Mouse (Mus musculus) kidney, embryonic 15.5 days (tissue): ENCODE measurements around the gene Gm9958. TPM values are rescaled to one million over a fixed set of nuclear protein-coding genes. Genes with fewer than 3 reads are reported as not detected.

ENCODE experiments used
- ATAC-seq: fragments of 200-750 bp; cut with Nextera tagmentation; replicated peaks from 2 replicates; pipeline ENCODE4 v1.8.0; 2017; ENCODE audit warnings: moderate TSS enrichment; ENCODE audit not compliant: low FRiP score
- H3K27ac ChIP-seq: fragments of 300-500 bp; sonication (generic); 2 replicates; pipeline ENCODE4 v1.5.1; 2015; ENCODE audit warnings: mild to moderate bottlenecking, inconsistent platforms
- H3K27me3 ChIP-seq: fragments of 300-500 bp; sonication (generic); 2 replicates; pipeline ENCODE4 v1.6.1; 2015; ENCODE audit warnings: inconsistent platforms
- H3K36me3 ChIP-seq: fragments of 300-500 bp; sonication (generic); 2 replicates; pipeline ENCODE4 v1.6.1; 2015; ENCODE audit warnings: inconsistent platforms
- H3K4me1 ChIP-seq: fragments of 300-500 bp; sonication (generic); 2 replicates; pipeline ENCODE4 v1.6.1; 2015; ENCODE audit warnings: inconsistent platforms
- H3K4me2 ChIP-seq: fragments of 300-500 bp; sonication (generic); 2 replicates; pipeline ENCODE4 v1.6.1; 2015; ENCODE audit warnings: moderate library complexity, mild to moderate bottlenecking, inconsistent platforms
- H3K4me3 ChIP-seq: fragments of 300-500 bp; sonication (generic); replicated peaks from 2 replicates; pipeline ENCODE4 v1.5.1; 2015; ENCODE audit warnings: mild to moderate bottlenecking, inconsistent platforms
- H3K9ac ChIP-seq: fragments of 300-500 bp; sonication (generic); 2 replicates; pipeline ENCODE4 v1.6.1; 2015; ENCODE audit warnings: mild to moderate bottlenecking, inconsistent platforms
- H3K9me3 ChIP-seq: fragments of 300-500 bp; sonication (generic); replicated peaks from 2 replicates; pipeline ENCODE4 v1.6.1; 2016; ENCODE audit warnings: inconsistent platforms
- WGBS: fragments of 180-500 bp; shearing (Covaris S2); methylation state at CpG from one replicate; pipeline ENCODE4 v1.1.7; 2015; ENCODE audit warnings: mixed read lengths; 5-methylcytosine and 5-hydroxymethylcytosine counted together
- polyA plus RNA-seq: library from polyadenylated mRNA; unstranded; fragments of >200 nt; fragmentation: Nextera tagmentation; extraction: Ambion mirVana; gene quantifications from 2 replicates; pipeline ENCODE4 v1.2.1, GENCODE M21; 2015

The Gm9958 gene
- polyA plus RNA-seq, 1 experiment from 2014 or later, result 6.3 TPM

GRCm38 (mm10) chr5:90365141-90365951 lies 1.7 kb upstream of the Gm9958 start:
- H3K36me3 ChIP-seq, result peaks cover 5% of the 10 kb centered on the region; the same call in 1 of the 2 replicates
- peaks cover 20% of the 10 kb centered on the region for H3K4me1 ChIP-seq
- WGBS, result under 1% methylated on average over 57 of the region's 61 CpGs
- peak overlapping the region; percentile 97 for H3K9ac ChIP-seq
- H3K27ac ChIP-seq, result peak overlapping the region; percentile 100
- H3K4me2 ChIP-seq, result peak overlapping the region; percentile 67
- H3K9me3 ChIP-seq, result no peaks in the 10 kb centered on the region
- peak; percentile 57 for ATAC-seq
- peak overlapping the region; percentile 78 for H3K4me3 ChIP-seq
- no peaks in the 10 kb centered on the region for H3K27me3 ChIP-seq

- peaks cover 5% of the 10 kb centered on the region; the same call in 1 of the 2 replicates for H3K36me3 ChIP-seq
These were observed 610 bp upstream of the Gm9958 start, which contains the start of gene Ankrd17 for GRCm38 (mm10) chr5:90366121-90367066. Gene Ankrd17 (minus strand): TSS chr5:90366577.

GRCm38 (mm10) chr5:90370401-90370800 lies 3.4 kb downstream of the Gm9958 start:
- Histone ChIP-seq H3K27me3 (no peaks in the 10 kb centered on the region; the same call in 1 of the 2 replicates), H3K4me3 (no peak overlapping the region), H3K9me3 (no peaks in the 10 kb centered on the region), H3K4me1 (peaks cover 5% of the 10 kb centered on the region), H3K36me3 (no peaks in the 10 kb centered on the region), H3K27ac (no peak overlapping the region), H3K9ac (no peak overlapping the region), H3K4me2 (no peak overlapping the region)
- no peak for ATAC-seq
- 76% methylated on average over 5 of the region's 5 CpGs for WGBS

More at GRCm38 (mm10) chr5:90366121-90367066, 610 bp upstream of the Gm9958 start, which contains the start of gene Ankrd17:
- H3K27ac ChIP-seq, result peak within 1 kb of the TSS; percentile 100
- no peaks in the 10 kb centered on the region for H3K9me3 ChIP-seq
- H3K4me2 ChIP-seq, result peak within 1 kb of the TSS; percentile 67
- under 1% methylated on average over 74 of the region's 104 CpGs for WGBS
- H3K4me1 ChIP-seq, result peaks cover 20% of the 10 kb centered on the region
- H3K4me3 ChIP-seq, result peak within 1 kb of the TSS; percentile 78
- H3K27me3 ChIP-seq, result no peaks in the 10 kb centered on the region
- peak; percentile 94 for ATAC-seq
- peak within 1 kb of the TSS; percentile 97 for H3K9ac ChIP-seq

GRCm38 (mm10) chr5:90373708-90374107 lies 6.7 kb downstream of the Gm9958 start:
- H3K9ac ChIP-seq, result no peak overlapping the region
- no peak overlapping the region for H3K27ac ChIP-seq
- WGBS, result 91% methylated on average over 4 of the region's 4 CpGs
- H3K27me3 ChIP-seq, result no peaks in the 10 kb centered on the region; the same call in 1 of the 2 replicates
- H3K4me2 ChIP-seq, result no peak overlapping the region
- H3K4me3 ChIP-seq, result no peak overlapping the region
- no peaks in the 10 kb centered on the region for H3K36me3 ChIP-seq
- no peaks in the 10 kb centered on the region for H3K9me3 ChIP-seq
- H3K4me1 ChIP-seq, result no peaks in the 10 kb centered on the region
- ATAC-seq, result no peak

GRCm38 (mm10) chr5:90381458-90381857 lies 14.5 kb downstream of the Gm9958 start:
- Histone ChIP-seq H3K4me1 (no peaks in the 10 kb centered on the region), H3K27me3 (no peaks in the 10 kb centered on the region), H3K36me3 (no peaks in the 10 kb centered on the region), H3K27ac (no peak overlapping the region), H3K9ac (no peak overlapping the region), H3K4me2 (no peak overlapping the region), H3K9me3 (no peaks in the 10 kb centered on the region), H3K4me3 (no peak overlapping the region)
- no peak for ATAC-seq
- WGBS, result 69% methylated on average over 4 of the region's 4 CpGs

GRCm38 (mm10) chr5:90383080-90383479 lies 16.1 kb downstream of the Gm9958 start:
- Histone ChIP-seq H3K4me2 (no peak overlapping the region), H3K9ac (no peak overlapping the region), H3K27me3 (no peaks in the 10 kb centered on the region), H3K36me3 (no peaks in the 10 kb centered on the region), H3K27ac (no peak overlapping the region), H3K4me3 (no peak overlapping the region), H3K4me1 (no peaks in the 10 kb centered on the region), H3K9me3 (no peaks in the 10 kb centered on the region)
- no peak for ATAC-seq
- 56% methylated on average over 1 of the region's 1 CpGs for WGBS

- H3K4me1 ChIP-seq, result no peaks in the 10 kb centered on the region
- no peak overlapping the region for H3K27ac ChIP-seq
- WGBS, result 63% methylated on average over 5 of the region's 5 CpGs
- H3K9me3 ChIP-seq, result no peaks in the 10 kb centered on the region
- no peak overlapping the region for H3K9ac ChIP-seq
- H3K36me3 ChIP-seq, result no peaks in the 10 kb centered on the region
- no peak overlapping the region for H3K4me2 ChIP-seq
- no peak for ATAC-seq
- no peaks in the 10 kb centered on the region for H3K27me3 ChIP-seq
- no peak overlapping the region for H3K4me3 ChIP-seq
These were observed 26.8 kb downstream of the Gm9958 start for GRCm38 (mm10) chr5:90393764-90394163.

- H3K36me3 ChIP-seq, result no peaks in the 10 kb centered on the region
- no peaks in the 10 kb centered on the region for H3K9me3 ChIP-seq
- no peak overlapping the region for H3K27ac ChIP-seq
These were observed 27.3 kb downstream of the Gm9958 start for GRCm38 (mm10) chr5:90394322-90394721.

GRCm38 (mm10) chr5:90396817-90397216 lies 29.8 kb downstream of the Gm9958 start:
- no peak overlapping the region for H3K4me3 ChIP-seq
- no peak for ATAC-seq
- H3K4me1 ChIP-seq, result no peaks in the 10 kb centered on the region
- H3K9ac ChIP-seq, result no peak overlapping the region
- H3K4me2 ChIP-seq, result no peak overlapping the region
- H3K27me3 ChIP-seq, result no peaks in the 10 kb centered on the region
- no peak overlapping the region for H3K27ac ChIP-seq
- 92% methylated on average over 4 of the region's 4 CpGs for WGBS
- H3K9me3 ChIP-seq, result no peaks in the 10 kb centered on the region
- no peaks in the 10 kb centered on the region for H3K36me3 ChIP-seq

More at GRCm38 (mm10) chr5:90394322-90394721, 27.3 kb downstream of the Gm9958 start:
- Histone ChIP-seq H3K4me2 (no peak overlapping the region), H3K4me3 (no peak overlapping the region), H3K27me3 (no peaks in the 10 kb centered on the region), H3K4me1 (no peaks in the 10 kb centered on the region), H3K9ac (no peak overlapping the region)
- ATAC-seq, result no peak
- 75% methylated on average over 4 of the region's 4 CpGs for WGBS

- no peak overlapping the region for H3K4me3 ChIP-seq
- H3K4me1 ChIP-seq, result no peaks in the 10 kb centered on the region
- peak; percentile 60; the same call in 1 of the 2 replicates for ATAC-seq
- H3K27ac ChIP-seq, result no peak overlapping the region
- H3K9me3 ChIP-seq, result no peaks in the 10 kb centered on the region
- no peak overlapping the region for H3K9ac ChIP-seq
- WGBS, result 82% methylated on average over 4 of the region's 4 CpGs
- no peaks in the 10 kb centered on the region for H3K27me3 ChIP-seq
- no peak overlapping the region for H3K4me2 ChIP-seq
- no peaks in the 10 kb centered on the region for H3K36me3 ChIP-seq
These were observed 38.2 kb downstream of the Gm9958 start for GRCm38 (mm10) chr5:90405210-90405609.

GRCm38 (mm10) chr5:90414142-90414924 lies 47.3 kb downstream of the Gm9958 start:
- no peak for ATAC-seq
- Histone ChIP-seq H3K9ac (no peak overlapping the region), H3K4me1 (no peaks in the 10 kb centered on the region), H3K36me3 (no peaks in the 10 kb centered on the region), H3K4me2 (no peak overlapping the region), H3K9me3 (no peaks in the 10 kb centered on the region), H3K4me3 (no peak overlapping the region), H3K27me3 (no peaks in the 10 kb centered on the region), H3K27ac (no peak overlapping the region)
- WGBS, result 75% methylated on average over 8 of the region's 8 CpGs
